In the genomic region with DNA sequence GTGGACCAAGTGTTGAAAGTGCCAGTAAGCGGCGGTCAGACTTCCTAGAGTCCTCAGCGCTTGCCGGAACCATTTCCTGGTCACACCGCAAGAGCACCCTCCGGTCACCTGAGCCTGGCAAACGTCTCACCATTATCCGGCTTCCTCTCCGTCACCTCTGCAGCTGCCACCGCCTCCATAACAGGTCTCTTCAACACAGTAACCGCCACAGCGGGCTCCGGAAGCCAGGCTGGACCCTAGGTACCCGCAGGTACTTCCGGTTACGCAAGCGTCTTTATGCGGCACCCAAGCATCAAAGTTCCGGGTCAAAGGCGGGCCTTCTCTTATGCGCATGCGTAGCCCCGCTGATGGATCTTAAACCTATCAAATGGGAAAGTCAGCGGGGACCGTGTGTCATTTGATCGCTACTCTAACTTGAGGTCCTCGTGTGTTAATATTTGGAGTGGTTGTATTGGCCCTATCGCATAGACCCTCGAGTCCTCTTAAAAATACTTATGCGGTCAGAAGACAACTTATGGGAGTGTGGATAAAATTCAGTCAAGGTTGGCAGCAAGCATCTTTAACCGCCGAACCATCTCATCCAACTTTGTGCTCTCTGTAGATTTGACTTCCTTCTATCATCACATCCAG, we compare ENCODE assay signal across 8 mouse cellular contexts. TPM values are rescaled to one million over a fixed set of nuclear protein-coding genes. Genes with fewer than 3 reads are reported as not detected.
DNase-seq lines count a peak whose midpoint lies in the region; ATAC-seq lines count a peak whose summit lies in the region.

Gene Ccdc97 (minus strand): TSS at position 301 of the 630 bp plus-strand sequence.

- no peaks in the 10 kb centered on the region for H3K27me3 ChIP-seq in hindbrain, embryonic 11.5 days (ENCODE audit: control insufficient read depth, insufficient read depth, low read length)

- 5% methylated on average over 32 of the region's 32 CpGs for WGBS in hindbrain, embryonic 11.5 days

- peaks cover 26% of the 10 kb centered on the region for H3K36me3 ChIP-seq in hindbrain, embryonic 11.5 days (ENCODE audit: control insufficient read depth, insufficient read depth, low read length)

- H3K9me3 ChIP-seq in hindbrain, embryonic 11.5 days (ENCODE audit: control insufficient read depth, low read length): no peaks in the 10 kb centered on the region

- H3K4me3 ChIP-seq in hindbrain, embryonic 11.5 days (ENCODE audit: low read depth, low read length): peak within 1 kb of the TSS; percentile 75

- H3K27ac ChIP-seq in hindbrain, embryonic 11.5 days (ENCODE audit: low read depth, low read length): peak within 1 kb of the TSS; percentile 65; the same call in 1 of the 2 replicates

- peak within 1 kb of the TSS; percentile 81 for H3K9ac ChIP-seq in hindbrain, embryonic 11.5 days (ENCODE audit: low read depth, low read length)

- peak; percentile 92 for DNase-seq in Muller cell, postnatal 12 days (ENCODE audit: inconsistent ontology term)
- DNase-seq in cerebellum, adult 9-11 months: peak; percentile 95
- DNase-seq in frontal cortex, adult 2 months (ENCODE audit: extremely low spot score in 1 of 2, low spot score in 1 of 2): peak; percentile 93 to 98
- DNase-seq in hindbrain, embryonic 11.5 days (ENCODE audit: low spot score): peak; percentile 95
- DNase-seq in layer of hippocampus, postnatal 10 days (ENCODE audit: low spot score in 2 of 2): peak; percentile 93 to 94
- peak; percentile 95 for DNase-seq in lung, postnatal 10 days
- DNase-seq in ovary, postnatal 36 days (ENCODE audit: low spot score): peak; percentile 89
- peak; percentile 91 for DNase-seq in thymus, postnatal 25 days

- ATAC-seq in hindbrain, embryonic 11.5 days (ENCODE audit: low FRiP score): peak; percentile 82

- H3K4me2 ChIP-seq in hindbrain, embryonic 11.5 days (replicated peaks; ENCODE audit: low read depth, low read length): peak within 1 kb of the TSS; percentile 74

- peaks cover 3% of the 10 kb centered on the region; the same call in 1 of the 2 replicates for H3K4me1 ChIP-seq in hindbrain, embryonic 11.5 days (replicated peaks; ENCODE audit: control insufficient read depth, insufficient read depth, low read length)

RNA-seq across cellular contexts. Expression of gene Ccdc97, which starts in this region (rescaled TPM):
- 60.3 and 64.0 TPM in 2 replicates for polyA plus RNA-seq in frontal cortex, adult 2 months (2012; rRNA removed)
- 30.5 and 33.7 TPM in 2 replicates for polyA plus RNA-seq in hindbrain, embryonic 11.5 days (2014; fragmentation: Nextera tagmentation; extraction: Ambion mirVana)
- 10 to 100 TPM; 44.4 to 45.8 TPM for total RNA-seq in layer of hippocampus, postnatal 10 days (2021)

Comparison
In these comparisons a context has a peak if more than half of its experiments do, and no peak if none do; other contexts are left out.
1. Peak in every context shown above with its lines: DNase-seq, ATAC-seq, H3K4me3 ChIP-seq and H3K27ac ChIP-seq.